Mouse (Mus musculus) MEL (cell line): Measurements from ENCODE around the gene Rab24. TPM values are rescaled to one million over a fixed set of nuclear protein-coding genes. Genes with fewer than 3 reads are reported as not detected.

Source experiments
- DNase-seq: peaks from one replicate; pipeline ENCODE4 v3.0.0; 2011; ENCODE audit warnings: low read depth, low spot score
- H3K27ac ChIP-seq: 2 replicates; pipeline ENCODE4 v1.5.1; 2012; ENCODE audit warnings: low read depth, mild to moderate bottlenecking, control low read depth, low read length, moderate library complexity; ENCODE audit not compliant: control insufficient read depth
- H3K27me3 ChIP-seq, 2 experiments: fragments of 150-350 bp in 1 of 2; sonication (generic) in 1 of 2; 2 replicates each; pipeline ENCODE4 v1.6.1; 2012; ENCODE audit warnings: low read length in 2 of 2, mild to moderate bottlenecking in 2 of 2, improper control_type of control experiment in 1 of 2, moderate library complexity in 1 of 2; ENCODE audit not compliant: insufficient read depth in 2 of 2, control insufficient read depth in 1 of 2
- H3K36me3 ChIP-seq, 2 experiments: 2 replicates each; pipeline ENCODE4 v1.6.1; 2012 to 2014; ENCODE audit warnings: low read length in 2 of 2, improper control_type of control experiment in 1 of 2, inconsistent platforms in 1 of 2, mild to moderate bottlenecking in 1 of 2; ENCODE audit not compliant: insufficient read depth in 2 of 2, control insufficient read depth in 1 of 2
- H3K4me1 ChIP-seq, 2 experiments: fragments of 150-350 bp in 1 of 2; sonication (generic) in 1 of 2; 2 replicates each; pipeline ENCODE4 v1.6.1; 2012; ENCODE audit warnings: low read length in 2 of 2, improper control_type of control experiment in 1 of 2, mild to moderate bottlenecking in 1 of 2; ENCODE audit not compliant: insufficient read depth in 2 of 2, control insufficient read depth in 1 of 2
- H3K4me3 ChIP-seq, 2 experiments: fragments of 150-350 bp in 1 of 2; sonication (generic) in 1 of 2; 2 replicates each; pipeline ENCODE4 v1.5.1; 2012; ENCODE audit warnings: low read depth in 2 of 2, low read length in 2 of 2, mild to moderate bottlenecking in 2 of 2, moderate library complexity in 2 of 2, control low read depth in 1 of 2, improper control_type of control experiment in 1 of 2; ENCODE audit not compliant: control insufficient read depth in 1 of 2, insufficient read depth in 1 of 2
- H3K79me2 ChIP-seq: 2 replicates; pipeline ENCODE4 v1.6.1; 2012; ENCODE audit warnings: mild to moderate bottlenecking, low read length, moderate library complexity; ENCODE audit not compliant: control insufficient read depth, poor library complexity, insufficient read depth
- H3K9ac ChIP-seq: 2 replicates; pipeline ENCODE4 v1.6.1; 2012; ENCODE audit warnings: low read depth, mild to moderate bottlenecking, control low read depth, low read length, moderate library complexity; ENCODE audit not compliant: control insufficient read depth, poor library complexity, severe bottlenecking
- H3K9me3 ChIP-seq: fragments of 150-350 bp; sonication (generic); replicated peaks from 2 replicates; pipeline ENCODE4 v1.6.1; 2012; ENCODE audit warnings: mild to moderate bottlenecking, low read length, improper control_type of control experiment, moderate library complexity; ENCODE audit not compliant: insufficient read depth
- BHLHE40 ChIP-seq: IDR thresholded peaks from 2 replicates; pipeline ENCODE4 v1.6.1; 2012; ENCODE audit warnings: low read depth, mild to moderate bottlenecking, inconsistent platforms, low read length, improper control_type of control experiment, borderline replicate concordance
- CHD1 ChIP-seq: IDR thresholded peaks from 2 replicates; pipeline ENCODE4 v1.6.1; 2012; ENCODE audit warnings: low read depth, mild to moderate bottlenecking, inconsistent platforms, low read length, improper control_type of control experiment
- CHD2 ChIP-seq: IDR thresholded peaks from 2 replicates; pipeline ENCODE4 v1.6.1; 2011; ENCODE audit warnings: low read length, improper control_type of control experiment
- CTCF ChIP-seq, 3 experiments: IDR thresholded peaks in 2 of 3; conservative IDR thresholded peaks in 1 of 3; 2 replicates each; pipeline ENCODE4 v1.5.1; 2011 to 2012; ENCODE audit warnings: low read length in 3 of 3, low read depth in 2 of 3, mild to moderate bottlenecking in 2 of 3, improper control_type of control experiment in 1 of 3, inconsistent platforms in 1 of 3, mixed read lengths in 1 of 3, moderate library complexity in 1 of 3; ENCODE audit not compliant: control insufficient read depth in 1 of 3, insufficient read depth in 1 of 3, poor library complexity in 1 of 3, severe bottlenecking in 1 of 3
- E2F4 ChIP-seq: IDR thresholded peaks from 2 replicates; pipeline ENCODE4 v1.6.1; 2011; ENCODE audit warnings: low read depth, low read length, improper control_type of control experiment, borderline replicate concordance
- ELF1 ChIP-seq: IDR thresholded peaks from 2 replicates; pipeline ENCODE4 v1.6.1; 2014; ENCODE audit warnings: low read depth, mild to moderate bottlenecking, inconsistent platforms, low read length, improper control_type of control experiment, moderate library complexity
- EP300 ChIP-seq, 2 experiments: IDR thresholded peaks; 2 replicates each; pipeline ENCODE4 v1.6.1; 2011; ENCODE audit warnings: improper control_type of control experiment in 2 of 2, low read length in 2 of 2, low read depth in 1 of 2, mild to moderate bottlenecking in 1 of 2
- ETS1 ChIP-seq: IDR thresholded peaks from 2 replicates; pipeline ENCODE4 v1.6.1; 2012; ENCODE audit warnings: low read depth, mild to moderate bottlenecking, inconsistent platforms, low read length, improper control_type of control experiment, moderate library complexity
- GABPA ChIP-seq: IDR thresholded peaks from 2 replicates; pipeline ENCODE4 v1.6.1; 2012; ENCODE audit warnings: low read depth, mild to moderate bottlenecking, inconsistent platforms, low read length, improper control_type of control experiment, moderate library complexity
- GATA1 ChIP-seq: IDR thresholded peaks from 2 replicates; pipeline ENCODE4 v1.6.1; 2011; ENCODE audit warnings: low read depth, low read length, improper control_type of control experiment
- HCFC1 ChIP-seq: IDR thresholded peaks from 2 replicates; pipeline ENCODE4 v1.6.1; 2012; ENCODE audit warnings: low read depth, mild to moderate bottlenecking, inconsistent platforms, low read length, improper control_type of control experiment, moderate library complexity
- JUND ChIP-seq: IDR thresholded peaks from 2 replicates; pipeline ENCODE4 v1.6.1; 2011; ENCODE audit warnings: low read depth, mild to moderate bottlenecking, improper control_type of control experiment, low read length
- KAT2A ChIP-seq: conservative IDR thresholded peaks from 2 replicates; pipeline ENCODE4 v1.6.1; 2012; ENCODE audit warnings: low read depth, low read length, improper control_type of control experiment, inconsistent platforms
- MAFK ChIP-seq: IDR thresholded peaks from 2 replicates; pipeline ENCODE4 v1.6.1; 2011; ENCODE audit warnings: low read depth, mild to moderate bottlenecking, low read length, improper control_type of control experiment, borderline replicate concordance
- MAZ ChIP-seq: IDR thresholded peaks from 2 replicates; pipeline ENCODE4 v1.6.1; 2012; ENCODE audit warnings: low read depth, mild to moderate bottlenecking, inconsistent platforms, low read length, improper control_type of control experiment
- MEF2A ChIP-seq: IDR thresholded peaks from 2 replicates; pipeline ENCODE4 v1.6.1; 2014; ENCODE audit warnings: low read depth, mild to moderate bottlenecking, inconsistent platforms, low read length, improper control_type of control experiment; ENCODE audit not compliant: poor library complexity, insufficient replicate concordance, severe bottlenecking; ENCODE audit errors: extremely low read depth
- MXI1 ChIP-seq: IDR thresholded peaks from 2 replicates; pipeline ENCODE4 v1.6.1; 2011; ENCODE audit warnings: mild to moderate bottlenecking, low read depth, low read length, improper control_type of control experiment
- NELFE ChIP-seq: IDR thresholded peaks from 2 replicates; pipeline ENCODE4 v1.6.1; 2011; ENCODE audit warnings: low read depth, low read length, improper control_type of control experiment
- NRF1 ChIP-seq: IDR thresholded peaks from 2 replicates; pipeline ENCODE4 v1.6.1; 2014; ENCODE audit warnings: low read depth, mild to moderate bottlenecking, inconsistent platforms, low read length, improper control_type of control experiment, moderate library complexity; ENCODE audit not compliant: poor library complexity, insufficient read depth, severe bottlenecking
- POLR2A ChIP-seq, 2 experiments: IDR thresholded peaks; 2 replicates each; pipeline ENCODE4 v1.6.1; 2011 to 2012; ENCODE audit warnings: low read length in 2 of 2, mild to moderate bottlenecking in 2 of 2, control low read depth in 1 of 2, improper control_type of control experiment in 1 of 2, low read depth in 1 of 2, moderate library complexity in 1 of 2; ENCODE audit not compliant: control insufficient read depth in 1 of 2, insufficient read depth in 1 of 2, poor library complexity in 1 of 2
- POLR2AphosphoS2 ChIP-seq: IDR thresholded peaks from 2 replicates; pipeline ENCODE4 v1.6.1; 2011; ENCODE audit warnings: low read length, improper control_type of control experiment
- POLR2AphosphoS5 ChIP-seq: IDR thresholded peaks from 2 replicates; pipeline ENCODE4 v1.6.1; 2012; ENCODE audit warnings: low read depth, borderline replicate concordance, mild to moderate bottlenecking, inconsistent platforms, low read length, moderate library complexity, mixed read lengths
- RCOR1 ChIP-seq: IDR thresholded peaks from 2 replicates; pipeline ENCODE4 v1.6.1; 2012; ENCODE audit warnings: low read depth, mild to moderate bottlenecking, inconsistent platforms, low read length, improper control_type of control experiment
- SIN3A ChIP-seq: IDR thresholded peaks from 2 replicates; pipeline ENCODE4 v1.6.1; 2012; ENCODE audit warnings: low read length, improper control_type of control experiment, inconsistent platforms
- SMC3 ChIP-seq: IDR thresholded peaks from 2 replicates; pipeline ENCODE4 v1.6.1; 2011; ENCODE audit warnings: low read depth, low read length, improper control_type of control experiment
- TAL1 ChIP-seq: IDR thresholded peaks from 2 replicates; pipeline ENCODE4 v1.6.1; 2012; ENCODE audit warnings: mild to moderate bottlenecking, inconsistent platforms, low read length, moderate library complexity, mixed read lengths
- TBP ChIP-seq: IDR thresholded peaks from 2 replicates; pipeline ENCODE4 v1.8.0; 2011; ENCODE audit warnings: low read depth, low read length, improper control_type of control experiment
- TCF12 ChIP-seq: IDR thresholded peaks from 2 replicates; pipeline ENCODE4 v1.6.1; 2014; ENCODE audit warnings: low read depth, mild to moderate bottlenecking, inconsistent platforms, low read length, improper control_type of control experiment, moderate library complexity
- UBTF ChIP-seq: IDR thresholded peaks from 2 replicates; pipeline ENCODE4 v1.6.1; 2012; ENCODE audit warnings: low read depth, mild to moderate bottlenecking, inconsistent platforms, low read length, improper control_type of control experiment, moderate library complexity, borderline replicate concordance; ENCODE audit not compliant: insufficient read depth
- USF1 ChIP-seq: IDR thresholded peaks from 2 replicates; pipeline ENCODE4 v1.6.1; 2014; ENCODE audit warnings: low read depth, mild to moderate bottlenecking, inconsistent platforms, low read length, improper control_type of control experiment, moderate library complexity
- USF2 ChIP-seq, 2 experiments: IDR thresholded peaks; 2 replicates each; pipeline ENCODE4 v1.6.1; 2011 to 2012; ENCODE audit warnings: improper control_type of control experiment in 2 of 2, low read length in 2 of 2, borderline replicate concordance in 1 of 2, inconsistent platforms in 1 of 2, low read depth in 1 of 2, mild to moderate bottlenecking in 1 of 2; ENCODE audit not compliant: insufficient read depth in 1 of 2
- ZC3H11A ChIP-seq: IDR thresholded peaks from 2 replicates; pipeline ENCODE4 v1.6.1; 2012; ENCODE audit warnings: low read depth, mild to moderate bottlenecking, inconsistent platforms, low read length, improper control_type of control experiment
- ZKSCAN1 ChIP-seq: IDR thresholded peaks from 2 replicates; pipeline ENCODE4 v1.6.1; 2012; ENCODE audit warnings: low read depth, mild to moderate bottlenecking, inconsistent platforms, low read length, improper control_type of control experiment, moderate library complexity
- ZMIZ1 ChIP-seq: IDR thresholded peaks from 2 replicates; pipeline ENCODE4 v1.6.1; 2012; ENCODE audit warnings: low read depth, mild to moderate bottlenecking, inconsistent platforms, low read length, improper control_type of control experiment, moderate library complexity
- ZNF384 ChIP-seq: IDR thresholded peaks from 2 replicates; pipeline ENCODE4 v1.6.1; 2012; ENCODE audit warnings: low read depth, mild to moderate bottlenecking, inconsistent platforms, low read length, improper control_type of control experiment
- polyA plus RNA-seq, 2 experiments: library from polyadenylated mRNA; stranded (reverse) in 1 of 2; unstranded in 1 of 2; fragments of >175 nt in 1 of 2; fragments of >200 nt in 1 of 2; gene quantifications; 2 replicates each; pipeline versions ENCODE4 v1.2.1 to v1.2.4; 2012; ENCODE audit warnings: low replicate concordance in 2 of 2, low read depth in 1 of 2; ENCODE audit not compliant: insufficient read length in 2 of 2, insufficient read depth in 1 of 2, missing spikeins in 1 of 2
- total RNA-seq: library from RNA; depleted of rRNA; stranded (reverse); fragments of 300-350 nt; gene quantifications from 2 replicates; pipeline ENCODE4 v1.2.3, GENCODE M21; 2012; rRNA removed

Gene Rab24
- total RNA-seq (74.3 and 75.8 TPM in 2 replicates), polyA plus RNA-seq (10 to 100 TPM in 1 of 2 experiments, not detected in 1; 71.0 TPM)

DNA sequence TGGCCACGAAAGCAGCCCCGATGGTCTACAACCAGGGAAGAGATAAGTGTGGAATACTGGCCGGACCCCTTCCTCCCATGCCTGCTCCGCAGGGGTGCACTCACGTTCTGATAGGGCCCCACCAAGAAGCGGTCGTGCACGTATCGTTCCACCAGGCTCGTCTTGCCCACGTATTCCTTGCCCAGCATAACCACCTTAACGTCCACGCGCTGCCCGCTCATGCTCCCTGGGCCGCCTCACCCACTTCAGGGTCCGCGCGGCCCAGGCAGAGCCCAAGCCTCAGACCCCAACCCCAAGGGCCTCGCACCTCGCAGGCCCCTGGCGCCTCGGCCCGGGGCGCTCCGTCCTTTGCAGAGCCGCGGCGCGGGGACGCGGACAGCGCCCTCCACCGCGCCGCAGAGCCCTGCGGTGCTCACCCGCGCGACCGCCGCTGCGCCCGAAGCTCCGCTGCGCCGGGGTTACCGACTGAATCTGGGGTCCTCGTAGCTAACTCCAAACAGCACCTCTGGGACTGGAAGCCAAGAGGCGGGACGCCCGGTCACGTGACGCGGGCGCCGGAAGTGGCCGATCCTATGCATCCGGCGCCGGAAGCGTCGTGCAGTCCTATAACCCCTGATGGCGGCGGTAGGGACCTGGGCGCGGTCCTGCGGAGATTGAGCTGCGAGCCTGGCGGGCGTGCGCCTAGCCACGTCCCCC is at the start of gene Rab24:
Rab24 (minus strand) TSS at position 513 of the 696 bp plus-strand sequence.
- H3K27me3 ChIP-seq: no peaks in the 10 kb centered on the region
- H3K27ac ChIP-seq: peak within 1 kb of the TSS; percentile 51
- peak; percentile 92 for DNase-seq
- H3K4me1 ChIP-seq: peaks cover 0 to 15% of the 10 kb centered on the region in 2 experiments; a peak in 2 of 4 replicates
- peaks cover 32% of the 10 kb centered on the region for H3K79me2 ChIP-seq
- peaks cover 4 to 11% of the 10 kb centered on the region in 2 experiments; a peak in 3 of 4 replicates for H3K36me3 ChIP-seq
- H3K9ac ChIP-seq: peak within 1 kb of the TSS; percentile 96
- peak within 1 kb of the TSS; percentile 95 to 99 for H3K4me3 ChIP-seq
- no peaks in the 10 kb centered on the region for H3K9me3 ChIP-seq
- no peak for TF ChIP-seq UBTF
- no peak for TF ChIP-seq MAFK
- no peak; the same call in 1 of the 2 replicates for TF ChIP-seq NELFE
- no peak for TF ChIP-seq ZC3H11A
- no peak for TF ChIP-seq GABPA
- no peak for TF ChIP-seq MEF2A
- TF ChIP-seq USF1: peak; percentile 98
- TF ChIP-seq GATA1: no peak
- TF ChIP-seq RCOR1: peak; percentile 50; the same call in 1 of the 2 replicates
- TF ChIP-seq TCF12: peak; percentile 71
- no peak for TF ChIP-seq CHD2
- TF ChIP-seq EP300 (IDR thresholded peaks at IDR 0.05; ENCODE audit: low read depth in 1 of 2, low read length in 2 of 2): no peak
- TF ChIP-seq CHD1: no peak
- no peak for TF ChIP-seq JUND
- peak; percentile 68 to 89; a peak in 3 of 4 replicates for TF ChIP-seq POLR2A (IDR thresholded peaks at IDR 0.05; ENCODE audit: control insufficient read depth in 1 of 2, insufficient read depth in 1 of 2, low read depth in 1 of 2, low read length in 2 of 2, poor library complexity in 1 of 2)
- no peak for TF ChIP-seq TAL1
- peak; percentile 89 for TF ChIP-seq MXI1
- no peak for TF ChIP-seq NRF1
- TF ChIP-seq CTCF (IDR thresholded peaks at IDR 0.05 in 2 of 3, conservative IDR thresholded peaks at IDR 0.05 in 1 of 3; ENCODE audit: control insufficient read depth in 1 of 3, insufficient read depth in 1 of 3, low read depth in 2 of 3, low read length in 3 of 3, poor library complexity in 1 of 3, severe bottlenecking in 1 of 3): no peak
- TF ChIP-seq POLR2AphosphoS2: peak; percentile 79
- TF ChIP-seq KAT2A: peak; percentile 59; the same call in 1 of the 2 replicates
- peak; percentile 90 for TF ChIP-seq TBP
- no peak for TF ChIP-seq ETS1
- TF ChIP-seq POLR2AphosphoS5: no peak
- TF ChIP-seq ELF1: peak; percentile 70
- TF ChIP-seq ZNF384: no peak
- TF ChIP-seq ZMIZ1: peak; percentile 80; the same call in 1 of the 2 replicates
- TF ChIP-seq USF2 (IDR thresholded peaks at IDR 0.05; ENCODE audit: borderline replicate concordance in 1 of 2, insufficient read depth in 1 of 2, low read depth in 1 of 2, low read length in 2 of 2): peak; percentile 79 to 94; a peak in 3 of 4 replicates
- TF ChIP-seq BHLHE40: peak; percentile 90
- TF ChIP-seq SIN3A: peak; percentile 63; the same call in 1 of the 2 replicates
- no peak for TF ChIP-seq E2F4
- TF ChIP-seq HCFC1: peak; percentile 87
- TF ChIP-seq SMC3: no peak
- no peak for TF ChIP-seq MAZ
- TF ChIP-seq ZKSCAN1: no peak
